Mouse (Mus musculus): ENCODE measurements around the gene Slc9a9.

DNA sequence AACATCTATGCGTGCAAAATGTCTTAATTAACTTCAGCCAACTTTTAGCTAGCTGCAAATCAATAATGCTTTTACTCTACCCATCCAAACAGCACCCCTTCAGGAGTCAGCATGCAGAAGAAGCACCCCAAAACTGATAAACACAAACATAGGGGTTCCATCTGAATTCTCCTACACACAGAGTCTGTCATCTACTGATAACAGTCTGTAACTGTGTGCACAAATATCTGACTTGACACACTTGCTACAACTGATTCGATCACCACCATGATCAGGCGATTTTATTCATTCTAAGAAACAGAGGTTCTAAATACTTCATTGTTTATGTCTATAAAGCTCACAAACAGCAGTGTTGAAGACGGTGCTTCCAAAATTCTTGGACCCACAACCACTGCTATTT lies 171.3 kb downstream of the Slc9a9 start:
- no peak for TF ChIP-seq CTCF (IDR thresholded peaks at IDR 0.05; ENCODE audit: control insufficient read depth, insufficient read depth, low read length)
- TF ChIP-seq POLR2A (IDR thresholded peaks at IDR 0.05; ENCODE audit: borderline replicate concordance, control insufficient read depth, low read depth, low read length), result no peak

All from bone marrow, adult 2 months (tissue).